27 mouse cellular contexts compared by ENCODE assay signal in genomic region chr19:47005873-47006272, GRCm38 (mm10). TPM values are rescaled to one million over a fixed set of nuclear protein-coding genes. Genes with fewer than 3 reads are reported as not detected.
"Had no signal": no experiment of that assay in that cellular context is flagged by ENCODE, and none has a peak within 500 bp of the region (broad histone marks: within the 10 kb centered on the region; RNA-seq: fewer than 3 reads in every experiment).

No protein-coding gene starts in this region.

- H3K36me3 ChIP-seq: heart, embryonic 10.5 days; heart, embryonic 12.5 days; heart, embryonic 13.5 days; heart, embryonic 15.5 days; hindbrain, embryonic 10.5 days; hindbrain, embryonic 12.5 days; hindbrain, embryonic 13.5 days; hindbrain, embryonic 15.5 days; intestine, embryonic 15.5 days; kidney, embryonic 15.5 days had no signal

- H3K27me3 ChIP-seq: hindbrain, embryonic 12.5 days; hindbrain, embryonic 13.5 days; hindbrain, embryonic 15.5 days; intestine, embryonic 15.5 days had no signal

- H3K4me1 ChIP-seq: heart, embryonic 10.5 days; heart, embryonic 12.5 days; heart, embryonic 13.5 days; heart, embryonic 15.5 days; hindbrain, embryonic 10.5 days; hindbrain, embryonic 12.5 days; hindbrain, embryonic 13.5 days; hindbrain, embryonic 15.5 days; intestine, embryonic 15.5 days; kidney, embryonic 15.5 days had no signal

- H3K4me3 ChIP-seq: heart, embryonic 10.5 days; heart, embryonic 12.5 days; heart, embryonic 13.5 days; heart, embryonic 15.5 days; hindbrain, embryonic 10.5 days; hindbrain, embryonic 12.5 days; hindbrain, embryonic 13.5 days; hindbrain, embryonic 15.5 days; intestine, embryonic 15.5 days; kidney, embryonic 15.5 days; layer of hippocampus, adult 2 months had no signal

- ATAC-seq: hindbrain, embryonic 16.5 days; hindbrain, postnatal 0 days; inflammation-experienced regulatory T-cells, adult 6 months; intestine, embryonic 15.5 days; intestine, embryonic 16.5 days; intestine, postnatal 0 days had no signal

- H3K9ac ChIP-seq: heart, embryonic 12.5 days; heart, embryonic 13.5 days; heart, embryonic 15.5 days; hindbrain, embryonic 12.5 days; hindbrain, embryonic 13.5 days; hindbrain, embryonic 14.5 days; hindbrain, embryonic 15.5 days; intestine, embryonic 15.5 days; kidney, embryonic 15.5 days had no signal

- H3K4me2 ChIP-seq: heart, embryonic 11.5 days; heart, embryonic 12.5 days; heart, embryonic 13.5 days; heart, embryonic 15.5 days; hindbrain, embryonic 12.5 days; hindbrain, embryonic 13.5 days; hindbrain, embryonic 14.5 days; hindbrain, embryonic 15.5 days; intestine, embryonic 15.5 days; kidney, embryonic 15.5 days had no signal

- DNase-seq: kidney, adult 11 months; layer of hippocampus, adult 9-11 months; layer of hippocampus, postnatal 36 days had no signal

- H3K27ac ChIP-seq: heart, embryonic 10.5 days; heart, embryonic 13.5 days; heart, embryonic 15.5 days; hindbrain, embryonic 10.5 days; hindbrain, embryonic 12.5 days; hindbrain, embryonic 13.5 days; hindbrain, embryonic 14.5 days; hindbrain, embryonic 15.5 days; hindbrain, postnatal 0 days; intestine, embryonic 15.5 days; kidney, embryonic 15.5 days; kidney, postnatal 0 days; layer of hippocampus, adult 2 months had no signal

- H3K9me3 ChIP-seq: heart, embryonic 10.5 days; heart, embryonic 12.5 days; heart, embryonic 13.5 days; heart, embryonic 15.5 days; hindbrain, embryonic 12.5 days; hindbrain, embryonic 13.5 days; hindbrain, embryonic 15.5 days; intestine, embryonic 15.5 days; kidney, embryonic 15.5 days had no signal

RNA-seq across cellular contexts. Expression of gene Ina, which starts 8.6 kb away (rescaled TPM):
- total RNA-seq: heart, postnatal 14 days; heart, postnatal 25 days; heart, postnatal 36 days; hematopoietic stem cell, adult 5-6 weeks had no signal
- polyA plus RNA-seq: heart, postnatal 0 days; inflammation-experienced regulatory T-cells, adult 6 months had no signal
